ENCODE assay signal across 14 mouse cellular contexts in the genomic region with DNA sequence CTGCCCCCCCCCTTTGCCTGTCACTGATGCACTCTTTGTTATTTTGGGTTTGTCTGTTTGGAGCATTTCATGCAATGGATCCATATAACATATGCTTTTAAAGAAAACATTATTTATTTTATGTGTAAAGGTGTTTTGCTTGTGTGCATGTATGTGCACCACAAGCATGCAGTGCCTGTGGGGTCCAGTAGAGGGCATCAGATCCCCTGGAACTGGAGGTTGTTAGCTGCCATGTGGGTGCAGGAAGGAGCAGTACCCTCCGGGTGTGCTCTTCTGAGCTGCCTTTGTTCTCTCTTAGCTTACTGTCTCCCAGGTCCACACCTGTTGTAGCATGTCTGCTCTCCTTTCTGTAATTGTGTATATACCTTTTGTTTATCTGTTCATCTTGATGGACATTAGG. TPM values are rescaled to one million over a fixed set of nuclear protein-coding genes. Genes with fewer than 3 reads are reported as not detected.
DNase-seq lines count a peak whose midpoint lies in the region; ATAC-seq and TF ChIP-seq lines count a peak whose summit lies in the region.
"Had no signal": no experiment of that assay in that cellular context is flagged by ENCODE, and none has a peak within 500 bp of the region (broad histone marks: within the 10 kb centered on the region; RNA-seq: fewer than 3 reads in every experiment).

No protein-coding gene starts in this region.

- no peak for TF ChIP-seq EP300 in liver, postnatal 0 days (IDR thresholded peaks at IDR 0.05; ENCODE audit: low read depth)

- TF ChIP-seq CTCF in cerebellum, adult 2 months (IDR thresholded peaks at IDR 0.05; ENCODE audit: borderline replicate concordance, insufficient read depth, low read depth, low read length): peak; percentile 46; the same call in 1 of the 2 replicates
- peak; percentile 60 for TF ChIP-seq CTCF in liver, postnatal 0 days (IDR thresholded peaks at IDR 0.05; ENCODE audit: low read depth)
- peak; percentile 28; the same call in 1 of the 2 replicates for TF ChIP-seq CTCF in G1E (IDR thresholded peaks at IDR 0.05; ENCODE audit: low read depth, low read length)
- peak; percentile 45; the same call in 1 of the 2 replicates for TF ChIP-seq CTCF in small intestine, adult 2 months (IDR thresholded peaks at IDR 0.05; ENCODE audit: extremely low read depth, insufficient read length, insufficient replicate concordance, low read depth, low read length)

- WGBS in cerebellum, adult 2 months: 93% methylated on average over 1 of the region's 1 CpGs
- 95% methylated on average over 1 of the region's 1 CpGs for WGBS in liver, postnatal 0 days (ENCODE audit: insufficient replicate concordance)
- WGBS in small intestine, adult 2 months: 94% methylated on average over 1 of the region's 1 CpGs

- no peaks in the 10 kb centered on the region for H3K9me3 ChIP-seq in liver, postnatal 0 days (ENCODE audit: low read length)
- H3K9me3 ChIP-seq in G1E (replicated peaks): peaks cover 4% of the 10 kb centered on the region; the same call in 1 of the 2 replicates
- H3K9me3 ChIP-seq: hindbrain, embryonic 15.5 days had no signal

- H3K4me1 ChIP-seq in cerebellum, adult 2 months (ENCODE audit: control insufficient read depth, insufficient read depth, low read length): peaks cover 20% of the 10 kb centered on the region
- 0 out of 2 replicates have a peak, but pooled peaks cover 3% of the 10 kb centered on the region for H3K4me1 ChIP-seq in liver, postnatal 0 days (ENCODE audit: insufficient read depth)
- H3K4me1 ChIP-seq in G1E (ENCODE audit: insufficient read depth, low read depth, low read length): no peaks in the 10 kb centered on the region
- H3K4me1 ChIP-seq in small intestine, adult 2 months (ENCODE audit: control insufficient read depth, insufficient read depth, insufficient read length, low read length): peaks cover 30% of the 10 kb centered on the region
- H3K4me1 ChIP-seq: forebrain, embryonic 13.5 days; hindbrain, embryonic 15.5 days had no signal

- no peak overlapping the region for H3K9ac ChIP-seq in liver, postnatal 0 days (replicated peaks)
- H3K9ac ChIP-seq: forebrain, embryonic 13.5 days; hindbrain, embryonic 15.5 days; liver, embryonic 13.5 days had no signal

- TF ChIP-seq POLR2A in cerebellum, adult 2 months (IDR thresholded peaks at IDR 0.05; ENCODE audit: borderline replicate concordance, insufficient read depth, low read length): no peak
- no peak for TF ChIP-seq POLR2A in small intestine, adult 2 months (IDR thresholded peaks at IDR 0.05; ENCODE audit: low read depth, low read length)

- H3K4me3 ChIP-seq in cerebellum, adult 2 months (replicated peaks; ENCODE audit: insufficient read depth, low read depth, low read length): no peak overlapping the region
- no peak overlapping the region for H3K4me3 ChIP-seq in liver, postnatal 0 days (ENCODE audit: low read depth, low read length)
- H3K4me3 ChIP-seq in G1E (ENCODE audit: low read depth, low read length): no peak overlapping the region
- no peak overlapping the region for H3K4me3 ChIP-seq in small intestine, adult 2 months (ENCODE audit: low read depth, low read length)
- H3K4me3 ChIP-seq: forebrain, embryonic 13.5 days; hindbrain, embryonic 15.5 days; liver, embryonic 13.5 days had no signal

- no peaks in the 10 kb centered on the region for H3K27me3 ChIP-seq in cerebellum, adult 2 months (ENCODE audit: control insufficient read depth, insufficient read depth, low read length)
- H3K27me3 ChIP-seq in liver, postnatal 0 days (ENCODE audit: insufficient read depth, low read length): no peaks in the 10 kb centered on the region
- no peaks in the 10 kb centered on the region for H3K27me3 ChIP-seq in G1E (ENCODE audit: insufficient read depth, low read length)
- H3K27me3 ChIP-seq in small intestine, adult 2 months (ENCODE audit: control insufficient read depth, insufficient read depth, low read length): no peaks in the 10 kb centered on the region
- H3K27me3 ChIP-seq: forebrain, embryonic 13.5 days; hindbrain, embryonic 15.5 days; liver, embryonic 13.5 days had no signal

- H3K36me3 ChIP-seq in liver, postnatal 0 days (replicated peaks; ENCODE audit: insufficient read depth, low read length): peaks cover 6% of the 10 kb centered on the region; the same call in 1 of the 2 replicates
- H3K36me3 ChIP-seq in G1E (replicated peaks): peaks cover 50% of the 10 kb centered on the region
- peaks cover 46% of the 10 kb centered on the region for H3K36me3 ChIP-seq in small intestine, adult 2 months (ENCODE audit: control insufficient read depth, insufficient read depth, low read length)

- no peak overlapping the region for H3K27ac ChIP-seq in cerebellum, adult 2 months (ENCODE audit: insufficient read depth, low read length)
- H3K27ac ChIP-seq in liver, postnatal 0 days (ENCODE audit: low read depth): no peak overlapping the region
- no peak overlapping the region for H3K27ac ChIP-seq in small intestine, adult 2 months (ENCODE audit: insufficient read depth, low read depth, low read length)
- H3K27ac ChIP-seq: forebrain, embryonic 13.5 days; hindbrain, embryonic 15.5 days; liver, embryonic 13.5 days had no signal

- no peak for ATAC-seq in liver, postnatal 0 days
- ATAC-seq in G1E (ENCODE audit: extremely low read depth, insufficient number of reproducible peaks, low FRiP score, poor library complexity, severe bottlenecking): no peak
- no peak for ATAC-seq in activated CD4-positive, CD25-positive, alpha-beta regulatory T cell, adult 4 months
- ATAC-seq: forebrain, embryonic 13.5 days had no signal

- no peak overlapping the region for H3K4me2 ChIP-seq in liver, postnatal 0 days (ENCODE audit: low read depth, low read length)
- H3K4me2 ChIP-seq: forebrain, embryonic 13.5 days; hindbrain, embryonic 15.5 days; liver, embryonic 13.5 days; midbrain, embryonic 11.5 days had no signal

- peak in 1 of 2 experiments; percentile 23 for DNase-seq in cerebellum, adult 2 months
- DNase-seq in cerebellum, postnatal 36 days: no peak
- DNase-seq in liver, postnatal 0 days: no peak
- DNase-seq in liver (no peak), G1E (ENCODE audit: low spot score) (no peak), adipocyte (ENCODE audit: low spot score) (no peak)
- DNase-seq: heart, adult 18-20 months; liver, embryonic 13.5 days; spleen, adult 18-20 months had no signal

RNA-seq across cellular contexts. Expression of a gene that starts 26.6 kb away (rescaled TPM):
- 57.4 and 67.1 TPM in 2 replicates for polyA plus RNA-seq in cerebellum, adult 2 months (2012; rRNA removed)
- 5.9 and 7.2 TPM in 2 replicates for polyA plus RNA-seq in liver, postnatal 0 days (2015; fragmentation: Nextera tagmentation; extraction: Ambion mirVana)
- total RNA-seq in G1E (2014; fragmentation: Nextera tagmentation) (11.5 and 14.2 TPM in 2 replicates), G1E (2017) (3.8 and 4.2 TPM in 2 replicates)
- polyA plus RNA-seq in G1E (2012): 5.3 and 7.5 TPM in 2 replicates
- 165 and 508 TPM in 2 replicates for polyA plus RNA-seq in small intestine, adult 2 months (2012; rRNA removed)
- polyA plus RNA-seq in activated CD4-positive, CD25-positive, alpha-beta regulatory T cell, adult 4 months (2017; shearing (Covaris generic)): 10 to 100 TPM; 18.3 to 18.7 TPM

RNA-seq across cellular contexts. Expression of a gene that starts 29.8 kb away (rescaled TPM):
- polyA plus RNA-seq in cerebellum, adult 2 months (2012; rRNA removed): 295 and 319 TPM in 2 replicates
- polyA plus RNA-seq in liver, postnatal 0 days (2015; fragmentation: Nextera tagmentation; extraction: Ambion mirVana): 30.1 and 36.7 TPM in 2 replicates
- 97.5 and 111 TPM in 2 replicates for total RNA-seq in G1E (2014; fragmentation: Nextera tagmentation)
- total RNA-seq in G1E (2017): 33.0 and 43.2 TPM in 2 replicates
- 24.5 and 32.3 TPM in 2 replicates for polyA plus RNA-seq in G1E (2012)
- 88.0 and 185 TPM in 2 replicates for polyA plus RNA-seq in small intestine, adult 2 months (2012; rRNA removed)
- 10 to 100 TPM; 24.3 to 47.6 TPM for polyA plus RNA-seq in activated CD4-positive, CD25-positive, alpha-beta regulatory T cell, adult 4 months (2017; shearing (Covaris generic))

RNA-seq across cellular contexts. Expression of a gene that starts 44.8 kb away (rescaled TPM):
- polyA plus RNA-seq in cerebellum, adult 2 months (2012; rRNA removed): 3.3 and 3.4 TPM in 2 replicates
- polyA plus RNA-seq in liver, postnatal 0 days (2015; fragmentation: Nextera tagmentation; extraction: Ambion mirVana): 3.1 TPM in 2 replicates
- total RNA-seq in G1E (2014; fragmentation: Nextera tagmentation): not detected in 2 replicates
- total RNA-seq in G1E (2017): 0.11 TPM in 1 of 2 replicates, not detected in the other
- polyA plus RNA-seq in G1E (2012): 0.03 and 0.08 TPM in 2 replicates
- polyA plus RNA-seq in small intestine, adult 2 months (2012; rRNA removed): 9.4 and 12.3 TPM in 2 replicates
- under 1 TPM; 0.42 to 0.47 TPM for polyA plus RNA-seq in activated CD4-positive, CD25-positive, alpha-beta regulatory T cell, adult 4 months (2017; shearing (Covaris generic))

RNA-seq across cellular contexts. Expression of a gene that starts 48.2 kb away (rescaled TPM):
- polyA plus RNA-seq in cerebellum, adult 2 months (2012; rRNA removed): 5.4 and 5.7 TPM in 2 replicates
- polyA plus RNA-seq in liver, postnatal 0 days (2015; fragmentation: Nextera tagmentation; extraction: Ambion mirVana): 13.2 and 13.4 TPM in 2 replicates
- total RNA-seq in G1E (2014; fragmentation: Nextera tagmentation) (1.1 and 1.2 TPM in 2 replicates), G1E (2017) (0.29 and 0.49 TPM in 2 replicates)
- 0.18 and 0.25 TPM in 2 replicates for polyA plus RNA-seq in G1E (2012)
- polyA plus RNA-seq in small intestine, adult 2 months (2012; rRNA removed): 8.0 and 15.0 TPM in 2 replicates
- polyA plus RNA-seq in activated CD4-positive, CD25-positive, alpha-beta regulatory T cell, adult 4 months (2017; shearing (Covaris generic)): not detected
